Mouse (Mus musculus) G1E (cell line): Measurements from ENCODE around the gene Pkm. TPM values are rescaled to one million over a fixed set of nuclear protein-coding genes. Genes with fewer than 3 reads are reported as not detected.
A peak's percentile ranks its signal among the peaks of the same experiment; 100 is the strongest.

Experiments used
- ATAC-seq: 2 replicates; pipeline ENCODE4 v1.8.0; 2016; ENCODE audit warnings: mild to moderate bottlenecking; ENCODE audit not compliant: insufficient number of reproducible peaks, poor library complexity, low FRiP score, severe bottlenecking; ENCODE audit errors: extremely low read depth
- DNase-seq: peaks from one replicate; pipeline ENCODE4 v3.0.0; 2012; ENCODE audit warnings: low spot score
- H3K27me3 ChIP-seq: 2 replicates; pipeline ENCODE4 v1.6.1; 2012; ENCODE audit warnings: mild to moderate bottlenecking, low read length, inconsistent platforms; ENCODE audit not compliant: insufficient read depth
- H3K36me3 ChIP-seq: replicated peaks from 2 replicates; pipeline ENCODE3; 2012; ENCODE audit warnings: mild to moderate bottlenecking, inconsistent platforms
- H3K4me1 ChIP-seq: 2 replicates; pipeline ENCODE4 v1.6.1; 2012; ENCODE audit warnings: low read depth, low read length, inconsistent platforms, mixed read lengths; ENCODE audit not compliant: insufficient read depth
- H3K4me3 ChIP-seq: 2 replicates; pipeline ENCODE4 v1.5.1; 2012; ENCODE audit warnings: low read depth, mild to moderate bottlenecking, inconsistent platforms, low read length, moderate library complexity, mixed read lengths
- H3K9me3 ChIP-seq: replicated peaks from 2 replicates; pipeline ENCODE4 v1.6.1; 2012; ENCODE audit warnings: inconsistent platforms
- CTCF ChIP-seq: IDR thresholded peaks from 2 replicates; pipeline ENCODE4 v1.5.1; 2012; ENCODE audit warnings: low read depth, low read length, inconsistent platforms, mixed read lengths
- GATA1 ChIP-seq: IDR thresholded peaks from 2 replicates; pipeline ENCODE4 v1.6.1; 2012; ENCODE audit warnings: borderline replicate concordance, low read length, inconsistent platforms, mixed read lengths
- GATA2 ChIP-seq: IDR thresholded peaks from 2 replicates; pipeline ENCODE4 v1.6.1; 2012; ENCODE audit warnings: low read depth, low read length, inconsistent platforms, borderline replicate concordance
- POLR2AphosphoS5 ChIP-seq: IDR thresholded peaks from 2 replicates; pipeline ENCODE4 v1.6.1; 2012; ENCODE audit warnings: low read depth, low read length, inconsistent platforms; ENCODE audit not compliant: insufficient replicate concordance
- TAL1 ChIP-seq: conservative IDR thresholded peaks from 2 replicates; pipeline ENCODE4 v1.6.1; 2012; ENCODE audit warnings: low read depth, low read length, inconsistent platforms, mixed read lengths
- polyA plus RNA-seq: library from polyadenylated mRNA; stranded (reverse); fragments of >175 nt; gene quantifications from 2 replicates; pipeline ENCODE4 v1.2.3, GENCODE M21; 2012
- total RNA-seq, 2 experiments: library from RNA; stranded (forward) in 1 of 2; stranded (reverse) in 1 of 2; fragments of 200-1000 nt in 1 of 2; fragments of >200 nt in 1 of 2; fragmentation: Nextera tagmentation in 1 of 2; gene quantifications; 2 replicates each; pipeline ENCODE4 v1.2.3; 2014 to 2017

The Pkm gene
- total and polyA plus RNA-seq, 3 experiments: 515 to 2,381 (median 2,295) TPM

DNA sequence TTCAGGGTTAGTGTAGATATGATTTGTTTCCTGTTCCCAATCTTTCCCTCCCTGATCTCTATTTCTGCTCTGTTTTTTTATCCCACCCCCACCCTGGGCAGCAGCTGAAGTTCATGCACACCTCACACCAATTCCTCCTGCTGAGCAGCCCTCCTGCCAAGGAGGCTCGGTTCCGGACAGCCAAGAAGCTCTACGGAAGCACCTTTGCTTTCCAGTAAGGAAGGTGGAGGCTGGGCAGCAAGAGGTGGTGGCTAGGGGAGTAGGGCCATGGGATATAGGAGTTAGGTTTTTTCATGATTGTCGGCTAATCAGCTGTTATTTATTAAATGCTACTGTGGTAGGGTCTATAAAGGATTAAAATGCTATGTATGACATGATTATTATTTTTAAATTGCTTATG, 16.2 kb upstream of the Pkm start:
- H3K4me3 ChIP-seq: no peak overlapping the region
- no peaks in the 10 kb centered on the region for H3K27me3 ChIP-seq
- no peak for ATAC-seq
- TF ChIP-seq TAL1 (no peak), CTCF (no peak), POLR2AphosphoS5 (no peak), GATA2 (no peak), GATA1 (no peak)
- no peaks in the 10 kb centered on the region for H3K9me3 ChIP-seq
- H3K36me3 ChIP-seq: peaks cover 73% of the 10 kb centered on the region
- no peak for DNase-seq
- H3K4me1 ChIP-seq: peaks cover 17% of the 10 kb centered on the region

DNA sequence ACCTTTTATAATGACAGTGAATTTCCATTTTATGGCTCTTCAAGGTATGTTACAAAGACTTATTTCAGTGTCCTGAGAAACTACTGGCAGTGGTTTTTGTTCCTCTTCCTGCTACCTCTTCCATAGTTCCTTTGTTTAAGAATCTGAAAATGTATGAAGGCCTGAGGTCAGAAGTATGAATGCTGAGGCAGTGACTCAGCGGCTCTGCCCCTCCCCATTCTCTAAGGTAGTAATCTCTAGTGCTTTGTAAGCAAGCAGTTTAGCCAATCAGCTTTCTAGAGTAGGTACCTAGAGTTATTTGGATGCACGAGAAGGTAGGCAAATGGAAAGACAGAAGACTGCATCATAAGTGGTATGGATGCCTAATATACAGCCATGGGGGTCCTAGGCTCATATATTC, 14.8 kb upstream of the Pkm start:
- ATAC-seq: no peak
- H3K36me3 ChIP-seq: peaks cover 71% of the 10 kb centered on the region
- no peak for DNase-seq
- no peak overlapping the region for H3K4me3 ChIP-seq
- H3K9me3 ChIP-seq: no peaks in the 10 kb centered on the region
- H3K4me1 ChIP-seq: peaks cover 17% of the 10 kb centered on the region
- no peaks in the 10 kb centered on the region for H3K27me3 ChIP-seq
- TF ChIP-seq GATA1 (no peak), POLR2AphosphoS5 (no peak), CTCF (no peak), GATA2 (no peak), TAL1 (no peak)

DNA sequence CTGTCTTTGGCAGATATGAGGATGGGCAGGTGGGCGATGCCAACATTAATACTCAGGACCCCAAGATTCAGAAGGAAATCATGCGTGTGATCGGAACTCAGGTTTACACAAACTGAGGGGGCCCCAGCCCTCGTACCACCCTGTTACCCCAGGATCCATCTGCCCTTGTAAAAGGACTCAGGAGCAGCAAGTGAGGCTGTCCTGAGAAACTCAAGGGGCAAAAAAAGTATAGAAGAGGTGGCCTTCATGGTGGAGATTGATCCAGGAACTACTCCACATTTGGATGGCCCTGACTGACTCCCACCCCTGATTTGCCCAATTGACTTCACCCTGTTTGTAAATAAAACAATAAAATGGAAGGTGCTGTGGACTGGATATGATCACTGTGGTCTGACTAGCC, 6.3 kb upstream of the Pkm start:
- H3K27me3 ChIP-seq: no peaks in the 10 kb centered on the region

DNA sequence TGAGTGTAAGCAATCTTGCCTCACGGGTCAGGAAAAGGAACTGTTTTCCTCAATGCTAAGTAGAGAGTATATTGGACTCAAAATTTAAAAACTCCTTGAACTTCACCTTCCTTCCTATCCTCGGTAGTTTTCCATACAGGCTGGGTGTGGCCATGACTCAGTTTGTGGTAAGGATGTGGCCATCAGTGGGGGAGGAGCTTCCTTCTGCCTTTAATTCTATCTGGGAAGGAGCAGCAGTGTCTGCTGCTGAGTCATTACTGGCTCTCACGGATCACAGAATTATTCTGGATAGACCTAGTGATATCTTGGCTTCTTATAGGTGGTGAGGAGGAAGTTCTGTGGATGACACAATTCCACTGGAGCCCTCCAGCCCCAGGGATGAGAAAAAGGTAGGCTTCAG, 2.8 kb upstream of the Pkm start:
- Histone ChIP-seq H3K9me3 (no peaks in the 10 kb centered on the region), H3K4me3 (peak overlapping the region; percentile 46; the same call in 1 of the 2 replicates), H3K27me3 (no peaks in the 10 kb centered on the region), H3K4me1 (peaks cover 29% of the 10 kb centered on the region), H3K36me3 (peaks cover 43% of the 10 kb centered on the region)
- DNase-seq (peak; percentile 38), ATAC-seq (peak; percentile 43)
- no peak for TF ChIP-seq GATA2
- peak; percentile 15; the same call in 1 of the 2 replicates for TF ChIP-seq TAL1
- TF ChIP-seq POLR2AphosphoS5: no peak
- no peak for TF ChIP-seq GATA1
- no peak for TF ChIP-seq CTCF

More for the DNA sequence above, 6.3 kb upstream of the Pkm start:
- DNase-seq (no peak), ATAC-seq (no peak)
- TF ChIP-seq GATA1: no peak
- no peak for TF ChIP-seq POLR2AphosphoS5
- TF ChIP-seq GATA2: no peak
- no peak for TF ChIP-seq TAL1
- TF ChIP-seq CTCF: no peak
- no peak overlapping the region for H3K4me3 ChIP-seq
- H3K9me3 ChIP-seq: no peaks in the 10 kb centered on the region
- peaks cover 52% of the 10 kb centered on the region for H3K36me3 ChIP-seq
- H3K4me1 ChIP-seq: peaks cover 24% of the 10 kb centered on the region

DNA sequence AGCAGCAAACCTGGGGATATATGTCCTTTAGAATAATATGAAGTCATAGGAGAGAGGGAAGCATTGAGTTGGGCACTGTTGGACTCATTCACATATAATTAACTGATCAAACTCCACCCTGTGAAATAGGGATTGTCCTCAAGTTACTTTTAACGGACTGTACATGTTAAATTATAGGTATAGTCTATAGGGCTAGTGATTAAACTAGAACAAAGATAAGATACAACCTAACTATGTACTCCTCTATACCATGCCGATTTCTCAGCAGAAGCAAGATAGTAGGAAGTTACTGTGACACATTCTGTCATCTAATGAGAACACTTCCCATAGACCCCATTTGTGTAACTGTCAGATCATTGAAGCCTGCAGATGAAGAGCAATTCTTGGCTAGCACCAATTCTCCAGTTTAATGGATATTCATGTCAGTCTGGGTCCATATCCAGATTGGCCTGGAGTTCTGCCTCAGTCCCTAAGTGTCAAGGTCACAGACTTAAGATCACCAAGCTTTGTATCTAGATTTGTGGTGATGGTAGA, 1.7 kb upstream of the Pkm start:
- DNase-seq: no peak
- no peak for ATAC-seq
- Histone ChIP-seq H3K4me3 (no peak overlapping the region; the same call in 1 of the 2 replicates), H3K27me3 (no peaks in the 10 kb centered on the region), H3K4me1 (peaks cover 35% of the 10 kb centered on the region), H3K36me3 (peaks cover 40% of the 10 kb centered on the region), H3K9me3 (no peaks in the 10 kb centered on the region)
- TF ChIP-seq POLR2AphosphoS5: no peak
- no peak for TF ChIP-seq CTCF
- no peak for TF ChIP-seq GATA2
- TF ChIP-seq GATA1: no peak
- no peak for TF ChIP-seq TAL1

DNA sequence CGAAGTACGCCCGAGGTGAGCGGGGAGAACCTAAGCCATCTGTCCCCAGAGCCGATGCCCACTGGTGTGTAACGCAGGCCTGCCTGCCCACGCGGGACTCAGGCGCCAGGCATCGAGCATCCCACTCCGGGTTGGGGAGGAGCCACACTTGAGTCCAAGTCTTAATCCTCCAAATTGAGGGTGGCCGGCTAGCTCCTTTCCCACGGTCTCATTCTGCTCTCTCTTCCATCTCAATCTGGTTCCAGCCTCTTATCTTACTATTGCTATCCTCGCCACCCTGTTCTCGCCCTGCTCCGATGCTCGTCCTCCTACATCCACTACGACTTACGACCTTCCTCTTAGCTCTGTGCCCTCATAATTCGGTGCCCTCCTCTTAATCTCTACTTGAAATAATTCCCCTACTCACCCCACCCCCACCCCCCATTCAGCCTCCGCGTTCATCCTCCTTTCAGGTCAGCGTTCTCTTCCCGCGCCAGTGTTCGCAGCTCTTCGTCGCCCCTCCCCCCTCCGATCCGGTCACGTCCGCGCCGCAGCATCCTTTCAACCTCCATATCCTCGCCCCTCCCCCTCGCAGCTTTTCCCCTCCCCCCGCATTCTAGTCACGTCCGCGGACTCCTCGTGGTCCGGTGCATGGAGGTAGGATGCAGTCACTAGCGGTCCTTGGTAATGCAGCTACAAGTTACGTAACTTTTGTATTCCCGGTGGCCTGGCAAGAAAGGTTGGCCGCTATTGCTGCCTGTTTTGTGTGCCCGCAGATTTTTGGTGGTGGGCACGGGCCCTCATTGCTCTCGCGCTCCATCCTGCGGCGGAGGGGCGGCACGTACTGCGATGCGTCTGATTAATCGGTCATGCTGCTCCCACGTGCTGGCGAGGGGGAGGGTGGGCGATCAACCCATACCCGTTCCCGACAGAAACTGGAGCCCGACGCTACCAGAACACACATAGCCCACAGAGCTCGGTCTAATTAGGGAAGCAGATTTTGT, 758 bp downstream of the Pkm start:
- Histone ChIP-seq H3K4me1 (peaks cover 59% of the 10 kb centered on the region), H3K27me3 (no peaks in the 10 kb centered on the region), H3K36me3 (peaks cover 44% of the 10 kb centered on the region), H3K9me3 (no peaks in the 10 kb centered on the region), H3K4me3 (peak overlapping the region; percentile 99)
- TF ChIP-seq POLR2AphosphoS5: peak; percentile 84; the same call in 1 of the 2 replicates
- TF ChIP-seq TAL1: no peak
- DNase-seq (peak; percentile 33), ATAC-seq (no peak)
